Mouse (Mus musculus): Measurements from ENCODE around the gene Spon1. TPM values are rescaled to one million over a fixed set of nuclear protein-coding genes. Genes with fewer than 3 reads are reported as not detected.

Spon1 gene
- total and polyA plus RNA-seq, 2 experiments from 2014 or later = 25.8 to 26.4 TPM

DNA sequence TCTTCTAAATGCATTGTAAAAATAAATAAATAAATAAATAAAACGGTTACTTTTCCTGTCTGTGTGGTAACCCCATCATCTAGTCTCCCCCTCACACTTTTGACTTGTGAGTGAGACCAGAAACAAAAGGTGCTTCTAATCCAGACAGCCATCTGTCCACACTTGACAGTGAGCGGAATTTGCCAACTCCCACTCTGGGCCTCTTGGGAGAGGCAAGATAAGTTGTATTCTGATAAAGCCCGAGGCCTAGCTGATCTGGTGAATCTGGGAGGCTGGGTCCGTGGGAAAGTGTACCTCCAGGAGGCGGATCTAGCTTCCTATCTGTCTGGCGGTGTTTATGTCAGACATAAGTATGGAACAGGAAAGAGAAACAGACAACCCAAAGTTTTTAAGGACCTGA lies 52.3 kb downstream of the Spon1 start:
- Histone ChIP-seq H3K36me3 (ENCODE audit: insufficient read depth) (no peaks in the 10 kb centered on the region), H3K9me3 (ENCODE audit: low read length) (no peaks in the 10 kb centered on the region), H3K27ac (ENCODE audit: low read depth, low read length) (no peak overlapping the region), H3K4me2 (ENCODE audit: low read depth) (no peak overlapping the region), H3K4me3 (ENCODE audit: low read depth, low read length) (no peak overlapping the region), H3K9ac (no peak overlapping the region), H3K4me1 (ENCODE audit: insufficient read depth) (peaks cover 3% of the 10 kb centered on the region; the same call in 1 of the 2 replicates), H3K27me3 (ENCODE audit: insufficient read depth, low read length) (no peaks in the 10 kb centered on the region)
- no peak for ATAC-seq
- WGBS = 62% methylated on average over 6 of the region's 6 CpGs
- no peak for DNase-seq
- no peak for TF ChIP-seq CTCF (IDR thresholded peaks at IDR 0.05; ENCODE audit: low read depth)

DNA sequence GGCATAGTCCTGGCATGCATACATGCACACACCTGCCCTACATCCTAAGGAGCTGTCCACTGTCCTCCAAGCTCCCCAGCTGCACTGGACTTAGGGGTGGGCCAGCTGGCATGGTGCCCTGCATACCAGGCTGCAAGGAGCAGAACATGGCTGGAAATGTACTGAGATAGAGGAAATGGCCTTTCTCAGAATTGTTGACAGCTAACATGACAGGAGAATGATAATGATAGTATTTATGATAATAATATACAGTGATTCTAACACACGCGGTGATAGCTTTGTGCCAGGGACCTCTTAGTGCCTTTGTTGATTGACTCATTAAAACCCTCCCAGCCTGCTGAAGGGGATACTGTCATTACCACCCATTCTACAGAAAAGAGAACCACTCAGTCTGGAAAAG lies 54.4 kb downstream of the Spon1 start:
- H3K9me3 ChIP-seq (ENCODE audit: low read length) = no peaks in the 10 kb centered on the region
- H3K9ac ChIP-seq = no peak overlapping the region
- H3K27ac ChIP-seq (ENCODE audit: low read depth, low read length) = no peak overlapping the region
- peaks cover 3% of the 10 kb centered on the region; the same call in 1 of the 2 replicates for H3K4me1 ChIP-seq (ENCODE audit: insufficient read depth)
- no peak for DNase-seq
- H3K4me2 ChIP-seq (ENCODE audit: low read depth) = no peak overlapping the region
- ATAC-seq = peak; percentile 81
- no peaks in the 10 kb centered on the region for H3K36me3 ChIP-seq (ENCODE audit: insufficient read depth)
- WGBS = 53% methylated on average over 2 of the region's 2 CpGs
- TF ChIP-seq CTCF (IDR thresholded peaks at IDR 0.05; ENCODE audit: low read depth) = no peak
- H3K4me3 ChIP-seq (ENCODE audit: low read depth, low read length) = no peak overlapping the region
- 0 out of 2 replicates have a peak, but pooled peaks cover 5% of the 10 kb centered on the region for H3K27me3 ChIP-seq (ENCODE audit: insufficient read depth, low read length)

DNA sequence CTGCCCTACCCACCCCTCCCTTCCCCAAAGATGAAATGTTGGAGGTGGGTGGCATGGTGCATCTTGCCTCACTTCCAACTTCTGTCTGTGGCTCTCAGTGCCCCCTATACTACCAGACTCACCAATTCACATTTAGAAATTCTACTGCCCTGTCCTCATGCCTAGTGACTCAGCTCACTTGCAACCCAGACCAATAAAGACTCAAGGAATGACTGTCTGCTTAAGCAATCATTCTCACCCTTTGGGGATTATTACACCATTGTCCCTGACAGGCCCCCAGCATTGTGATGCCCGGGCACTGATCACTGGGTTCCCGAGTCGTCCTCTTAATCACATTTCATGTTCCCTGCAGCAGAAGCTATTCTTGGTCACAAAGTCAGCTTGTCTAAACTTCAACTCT lies 57.2 kb downstream of the Spon1 start:
- H3K9me3 ChIP-seq (ENCODE audit: low read length) = no peaks in the 10 kb centered on the region
- ATAC-seq (no peak), DNase-seq (no peak)
- no peaks in the 10 kb centered on the region for H3K4me1 ChIP-seq (ENCODE audit: insufficient read depth)
- H3K27me3 ChIP-seq (ENCODE audit: insufficient read depth, low read length) = 0 out of 2 replicates have a peak, but pooled peaks cover 6% of the 10 kb centered on the region
- H3K4me3 ChIP-seq (ENCODE audit: low read depth, low read length) = no peak overlapping the region
- no peak overlapping the region for H3K9ac ChIP-seq
- H3K36me3 ChIP-seq (ENCODE audit: insufficient read depth) = no peaks in the 10 kb centered on the region
- no peak overlapping the region for H3K4me2 ChIP-seq (ENCODE audit: low read depth)
- WGBS = 50% methylated on average over 3 of the region's 3 CpGs
- no peak overlapping the region for H3K27ac ChIP-seq (ENCODE audit: low read depth, low read length)
- TF ChIP-seq CTCF (IDR thresholded peaks at IDR 0.05; ENCODE audit: low read depth) = no peak

DNA sequence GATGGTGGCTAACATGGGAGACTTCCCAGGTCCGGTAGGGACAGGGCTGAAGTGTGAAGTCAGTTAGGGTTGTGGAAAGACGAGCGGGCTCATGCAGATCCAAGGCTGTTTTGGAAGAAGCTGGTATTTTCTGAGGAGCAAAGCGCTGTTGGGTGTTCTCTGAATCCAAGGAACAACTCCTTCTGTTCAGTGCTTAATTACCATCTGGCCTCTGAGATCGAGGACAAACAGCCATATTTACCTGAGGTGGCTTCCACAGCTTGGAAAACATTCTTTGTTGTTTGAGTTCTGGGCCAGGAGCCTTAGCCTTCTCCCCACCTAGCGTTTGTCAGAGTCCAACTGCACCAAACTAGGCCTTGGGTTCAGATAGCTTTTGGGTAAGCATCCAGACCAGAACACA lies 58.9 kb downstream of the Spon1 start:
- H3K9me3 ChIP-seq (ENCODE audit: low read length) = no peaks in the 10 kb centered on the region
- ATAC-seq (no peak), DNase-seq (no peak)
- H3K4me1 ChIP-seq (ENCODE audit: insufficient read depth) = no peaks in the 10 kb centered on the region
- no peak overlapping the region for H3K27ac ChIP-seq (ENCODE audit: low read depth, low read length)
- 62% methylated on average over 6 of the region's 6 CpGs for WGBS
- H3K9ac ChIP-seq = no peak overlapping the region
- no peak overlapping the region for H3K4me2 ChIP-seq (ENCODE audit: low read depth)
- no peak overlapping the region for H3K4me3 ChIP-seq (ENCODE audit: low read depth, low read length)
- no peaks in the 10 kb centered on the region for H3K36me3 ChIP-seq (ENCODE audit: insufficient read depth)
- no peak for TF ChIP-seq CTCF (IDR thresholded peaks at IDR 0.05; ENCODE audit: low read depth)
- H3K27me3 ChIP-seq (ENCODE audit: insufficient read depth, low read length) = 0 out of 2 replicates have a peak, but pooled peaks cover 6% of the 10 kb centered on the region

DNA sequence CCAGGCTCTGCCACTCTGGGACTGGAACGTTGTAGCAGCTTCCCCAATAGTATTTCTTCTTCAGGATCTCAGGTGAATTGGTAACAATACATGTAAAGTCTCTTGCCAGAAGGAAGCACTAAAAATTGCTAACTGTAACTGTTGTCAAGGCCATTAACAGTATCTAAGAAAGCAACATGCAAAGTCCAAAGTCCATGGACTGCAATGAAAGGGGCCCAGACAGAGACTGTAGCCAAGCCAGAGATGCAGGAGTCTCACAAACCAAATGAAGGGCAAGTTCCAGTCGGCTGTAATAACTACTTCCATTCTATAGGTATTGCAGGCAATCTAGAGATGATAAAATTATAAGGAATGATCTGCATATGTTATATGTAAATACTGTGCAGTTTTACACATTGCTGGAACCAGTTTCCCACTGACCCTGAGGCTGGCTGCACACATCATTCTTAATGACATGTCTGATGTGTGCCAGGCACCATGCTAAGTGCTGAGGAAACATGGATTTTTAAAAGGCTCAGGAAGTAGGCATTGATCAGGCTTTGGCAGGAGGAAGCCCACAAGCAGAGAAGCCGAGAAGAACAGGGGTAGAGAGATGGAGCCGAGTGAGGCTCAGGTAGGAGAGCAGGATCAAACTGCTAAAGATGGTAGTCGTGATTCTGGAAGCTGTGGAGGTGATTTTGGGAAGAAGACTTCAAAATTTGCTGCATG lies 59.9 kb downstream of the Spon1 start:
- Histone ChIP-seq H3K9ac (no peak overlapping the region), H3K27ac (ENCODE audit: low read depth, low read length) (no peak overlapping the region), H3K4me1 (ENCODE audit: insufficient read depth) (no peaks in the 10 kb centered on the region), H3K36me3 (ENCODE audit: insufficient read depth) (no peaks in the 10 kb centered on the region), H3K9me3 (ENCODE audit: low read length) (no peaks in the 10 kb centered on the region), H3K4me2 (ENCODE audit: low read depth) (no peak overlapping the region), H3K27me3 (ENCODE audit: insufficient read depth, low read length) (0 out of 2 replicates have a peak, but pooled peaks cover 6% of the 10 kb centered on the region), H3K4me3 (ENCODE audit: low read depth, low read length) (no peak overlapping the region)
- ATAC-seq (no peak), DNase-seq (no peak)
- WGBS = 37% methylated on average over 5 of the region's 5 CpGs
- TF ChIP-seq CTCF (IDR thresholded peaks at IDR 0.05; ENCODE audit: low read depth) = no peak

DNA sequence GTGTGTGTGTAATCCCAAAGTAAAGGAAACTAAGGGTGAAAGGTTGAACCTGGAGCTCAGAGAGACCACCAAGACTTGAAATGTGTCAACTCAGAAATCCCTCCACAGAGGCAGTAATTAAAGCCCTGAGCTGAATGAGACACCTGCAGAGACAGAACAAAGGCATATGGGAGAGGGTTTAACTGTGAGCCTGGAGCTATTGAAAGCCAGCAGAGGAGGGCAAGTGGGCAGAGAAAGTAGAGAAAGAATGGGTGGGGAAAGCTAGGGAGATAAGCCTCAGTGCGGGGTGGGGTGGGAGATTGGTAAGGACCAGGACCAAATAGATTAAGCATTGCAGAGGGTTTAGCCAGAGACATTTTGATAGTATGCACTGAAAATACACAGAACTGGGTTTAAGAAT lies 60.7 kb downstream of the Spon1 start:
- Histone ChIP-seq H3K9ac (no peak overlapping the region), H3K27ac (ENCODE audit: low read depth, low read length) (no peak overlapping the region), H3K4me3 (ENCODE audit: low read depth, low read length) (no peak overlapping the region), H3K27me3 (ENCODE audit: insufficient read depth, low read length) (0 out of 2 replicates have a peak, but pooled peaks cover 6% of the 10 kb centered on the region), H3K4me2 (ENCODE audit: low read depth) (no peak overlapping the region), H3K9me3 (ENCODE audit: low read length) (no peaks in the 10 kb centered on the region), H3K4me1 (ENCODE audit: insufficient read depth) (no peaks in the 10 kb centered on the region), H3K36me3 (ENCODE audit: insufficient read depth) (no peaks in the 10 kb centered on the region)
- DNase-seq = no peak
- ATAC-seq = no peak
- WGBS = 22% methylated on average over 1 of the region's 1 CpGs
- TF ChIP-seq CTCF (IDR thresholded peaks at IDR 0.05; ENCODE audit: low read depth) = no peak

DNA sequence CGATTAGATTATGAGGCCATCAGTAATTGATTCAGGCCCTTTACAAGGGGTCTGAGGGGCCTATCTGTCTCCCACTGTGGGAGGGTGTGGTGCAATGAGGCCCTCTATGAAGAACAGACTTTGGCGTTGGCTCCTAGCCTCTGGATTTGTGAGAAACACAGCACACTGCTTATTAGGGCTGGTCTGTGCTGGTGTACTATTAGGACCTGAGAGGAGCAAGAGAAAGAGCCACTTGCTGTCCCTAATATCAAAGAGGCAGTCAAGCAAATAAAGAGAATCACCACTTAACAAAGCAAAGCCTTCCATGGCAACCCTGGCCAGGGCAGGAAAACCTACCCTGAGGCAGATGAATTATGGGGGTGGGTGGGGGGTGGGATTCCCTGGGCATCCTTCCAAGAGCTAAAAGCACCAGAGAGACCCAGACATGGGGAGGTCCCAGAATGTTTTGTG lies 62.3 kb downstream of the Spon1 start:
- DNase-seq (no peak), ATAC-seq (peak; percentile 69)
- Histone ChIP-seq H3K9me3 (ENCODE audit: low read length) (no peaks in the 10 kb centered on the region), H3K4me1 (ENCODE audit: insufficient read depth) (no peaks in the 10 kb centered on the region), H3K27me3 (ENCODE audit: insufficient read depth, low read length) (0 out of 2 replicates have a peak, but pooled peaks cover 6% of the 10 kb centered on the region), H3K4me2 (ENCODE audit: low read depth) (no peak overlapping the region), H3K36me3 (ENCODE audit: insufficient read depth) (no peaks in the 10 kb centered on the region), H3K4me3 (ENCODE audit: low read depth, low read length) (no peak overlapping the region), H3K9ac (no peak overlapping the region), H3K27ac (ENCODE audit: low read depth, low read length) (no peak overlapping the region)
- no peak for TF ChIP-seq CTCF (IDR thresholded peaks at IDR 0.05; ENCODE audit: low read depth)
- WGBS = 12% methylated on average over 2 of the region's 2 CpGs

All from forebrain, postnatal 0 days (tissue).